Mouse (Mus musculus) C2C12 (cell line): ENCODE measurements around the gene Fxyd4.

Experiments used
- CEBPB ChIP-seq: IDR thresholded peaks from one replicate; pipeline ENCODE4 v1.6.1; 2011; ENCODE audit warnings: low read depth, mild to moderate bottlenecking, control low read depth, moderate library complexity
- CTCF ChIP-seq: IDR thresholded peaks from one replicate; pipeline ENCODE4 v1.5.1; 2011; ENCODE audit not compliant: control insufficient read depth, insufficient read depth, insufficient read length
- FOSL1 ChIP-seq: IDR thresholded peaks from one replicate; pipeline ENCODE4 v1.8.0; 2011; ENCODE audit warnings: mild to moderate bottlenecking, low read length; ENCODE audit not compliant: poor library complexity, insufficient read depth, severe bottlenecking
- MAX ChIP-seq: IDR thresholded peaks from one replicate; pipeline ENCODE4 v1.6.1; 2011; ENCODE audit warnings: mild to moderate bottlenecking, control low read depth
- MYOD1 ChIP-seq: IDR thresholded peaks from one replicate; pipeline ENCODE4 v1.6.1; 2011; ENCODE audit warnings: low read depth; ENCODE audit not compliant: control insufficient read depth, insufficient read length
- MYOG ChIP-seq: IDR thresholded peaks from one replicate; pipeline ENCODE4 v1.6.1; 2011; ENCODE audit not compliant: control insufficient read depth, insufficient read length; ENCODE audit errors: extremely low read depth
- USF1 ChIP-seq: IDR thresholded peaks from one replicate; pipeline ENCODE4 v1.6.1; 2011; ENCODE audit warnings: low read depth, mild to moderate bottlenecking, control low read depth, moderate library complexity

- TF ChIP-seq CTCF, result no peak
- no peak for TF ChIP-seq MYOD1
- no peak for TF ChIP-seq CEBPB
- no peak for TF ChIP-seq USF1
- TF ChIP-seq MAX, result no peak
- TF ChIP-seq FOSL1, result no peak
- TF ChIP-seq MYOG, result no peak
Observed at GRCm38 (mm10) chr6:117918043-117918442, 19.4 kb downstream of the Fxyd4 start.
